Mouse (Mus musculus) forebrain, postnatal 0 days (tissue): ENCODE measurements at regions not wholly inside any gene's neighbourhood (a gene's known extent, or its start where the extent isn't known, plus 50 kb on each side); places are given as distances from the start of the nearest gene placed in this dataset.

Experiments
- ATAC-seq: fragments of 200-750 bp; cut with Nextera tagmentation; 2 replicates; pipeline ENCODE4 v1.8.0; 2017; ENCODE audit warnings: mild to moderate bottlenecking, moderate library complexity
- DNase-seq: peaks from one replicate; pipeline ENCODE4 v3.0.0-alpha.2; 2015
- H3K27ac ChIP-seq: fragments of 300-500 bp; sonication (generic); 2 replicates; pipeline ENCODE4 v1.5.1; 2014; ENCODE audit warnings: low read depth, mild to moderate bottlenecking, antibody characterized with exemption, low read length, moderate library complexity, mixed read lengths
- H3K27me3 ChIP-seq: fragments of 300-500 bp; sonication (generic); 2 replicates; pipeline ENCODE4 v1.6.1; 2014; ENCODE audit warnings: mild to moderate bottlenecking, low read length, mixed read lengths; ENCODE audit not compliant: insufficient read depth
- H3K36me3 ChIP-seq: fragments of 300-500 bp; sonication (generic); 2 replicates; pipeline ENCODE4 v1.6.1; 2014; ENCODE audit warnings: mild to moderate bottlenecking, moderate library complexity; ENCODE audit not compliant: insufficient read depth
- H3K4me1 ChIP-seq: fragments of 300-500 bp; sonication (generic); 2 replicates; pipeline ENCODE4 v1.6.1; 2014; ENCODE audit warnings: antibody characterized with exemption; ENCODE audit not compliant: insufficient read depth
- H3K4me2 ChIP-seq: fragments of 300-500 bp; sonication (generic); 2 replicates; pipeline ENCODE4 v1.6.1; 2014; ENCODE audit warnings: low read depth, mild to moderate bottlenecking, moderate library complexity
- H3K4me3 ChIP-seq: fragments of 300-500 bp; sonication (generic); 2 replicates; pipeline ENCODE4 v1.5.1; 2014; ENCODE audit warnings: low read depth, low read length, mixed read lengths
- H3K9ac ChIP-seq: fragments of 300-500 bp; sonication (generic); 2 replicates; pipeline ENCODE4 v1.6.1; 2014; ENCODE audit warnings: mild to moderate bottlenecking
- H3K9me3 ChIP-seq: fragments of 300-500 bp; sonication (generic); 2 replicates; pipeline ENCODE4 v1.6.1; 2016; ENCODE audit warnings: low read length
- CTCF ChIP-seq: sonication (generic); IDR thresholded peaks from 2 replicates; pipeline ENCODE4 v1.5.1; 2016; ENCODE audit warnings: antibody characterized with exemption, control low read depth, low read depth
- WGBS: fragments of 180-500 bp; shearing (Covaris S2); extraction: QIAGEN DNeasy Blood & Tissue Kit; methylation state at CpG from one replicate; pipeline ENCODE4 v1.1.7; 2014; 5-methylcytosine and 5-hydroxymethylcytosine counted together

GRCm38 (mm10) chr16:70868241-70868640 lies 554.5 kb downstream of the Gbe1 start:
- no peak overlapping the region for H3K4me2 ChIP-seq
- H3K9ac ChIP-seq = no peak overlapping the region
- WGBS = 31% methylated on average over 2 of the region's 2 CpGs
- peak; percentile 70 for TF ChIP-seq CTCF
- ATAC-seq (no peak; the same call in 1 of the 2 replicates), DNase-seq (peak; percentile 83)
- H3K4me3 ChIP-seq = no peak overlapping the region
- H3K27me3 ChIP-seq = no peaks in the 10 kb centered on the region
- H3K27ac ChIP-seq = no peak overlapping the region
- no peaks in the 10 kb centered on the region for H3K9me3 ChIP-seq
- H3K36me3 ChIP-seq = no peaks in the 10 kb centered on the region
- no peaks in the 10 kb centered on the region for H3K4me1 ChIP-seq

- H3K4me3 ChIP-seq = no peak overlapping the region
- no peaks in the 10 kb centered on the region for H3K4me1 ChIP-seq
- DNase-seq (peak; percentile 26), ATAC-seq (0 out of 2 replicates have a peak, but pooled peaks have one; percentile 16)
- H3K9ac ChIP-seq = no peak overlapping the region
- no peaks in the 10 kb centered on the region for H3K36me3 ChIP-seq
- 33% methylated on average over 4 of the region's 4 CpGs for WGBS
- no peak for TF ChIP-seq CTCF
- H3K27me3 ChIP-seq = no peaks in the 10 kb centered on the region
- no peak overlapping the region for H3K27ac ChIP-seq
- no peak overlapping the region for H3K4me2 ChIP-seq
- H3K9me3 ChIP-seq = no peaks in the 10 kb centered on the region
These were observed 555.5 kb downstream of the Gbe1 start for GRCm38 (mm10) chr16:70869205-70869604.

- DNase-seq (no peak), ATAC-seq (no peak)
- no peaks in the 10 kb centered on the region for H3K36me3 ChIP-seq
- no peak overlapping the region for H3K4me2 ChIP-seq
- no peaks in the 10 kb centered on the region for H3K9me3 ChIP-seq
- no peak overlapping the region for H3K27ac ChIP-seq
- no peaks in the 10 kb centered on the region for H3K4me1 ChIP-seq
- no peak for TF ChIP-seq CTCF
- no peak overlapping the region for H3K4me3 ChIP-seq
- 49% methylated on average over 2 of the region's 2 CpGs for WGBS
- no peaks in the 10 kb centered on the region for H3K27me3 ChIP-seq
- H3K9ac ChIP-seq = no peak overlapping the region
These were observed 560.3 kb downstream of the Gbe1 start for GRCm38 (mm10) chr16:70874080-70874479.

GRCm38 (mm10) chr16:70880678-70881077 lies 566.9 kb downstream of the Gbe1 start:
- H3K4me3 ChIP-seq = no peak overlapping the region
- no peaks in the 10 kb centered on the region for H3K36me3 ChIP-seq
- H3K4me2 ChIP-seq = peak overlapping the region; percentile 27
- ATAC-seq (peak; percentile 57), DNase-seq (peak; percentile 67)
- peak overlapping the region; percentile 60 for H3K27ac ChIP-seq
- 11% methylated on average over 2 of the region's 2 CpGs for WGBS
- H3K27me3 ChIP-seq = no peaks in the 10 kb centered on the region
- H3K9me3 ChIP-seq = no peaks in the 10 kb centered on the region
- no peak for TF ChIP-seq CTCF
- H3K9ac ChIP-seq = 0 out of 2 replicates have a peak overlapping the region, but pooled peaks have one; percentile 40
- H3K4me1 ChIP-seq = no peaks in the 10 kb centered on the region

GRCm38 (mm10) chr16:70881098-70881850 lies 567.5 kb downstream of the Gbe1 start:
- no peaks in the 10 kb centered on the region for H3K4me1 ChIP-seq
- peak overlapping the region; percentile 27 for H3K4me2 ChIP-seq
- TF ChIP-seq CTCF = no peak; the same call in 1 of the 2 replicates
- ATAC-seq = peak; percentile 81
- H3K27me3 ChIP-seq = no peaks in the 10 kb centered on the region
- no peaks in the 10 kb centered on the region for H3K9me3 ChIP-seq
- peak overlapping the region; percentile 60 for H3K27ac ChIP-seq
- 37% methylated on average over 14 of the region's 14 CpGs for WGBS
- H3K4me3 ChIP-seq = no peak overlapping the region
- no peaks in the 10 kb centered on the region for H3K36me3 ChIP-seq
- peak; percentile 67 for DNase-seq
- peak overlapping the region; percentile 40; the same call in 1 of the 2 replicates for H3K9ac ChIP-seq

GRCm38 (mm10) chr16:70900085-70900484 lies 586.3 kb downstream of the Gbe1 start:
- H3K4me1 ChIP-seq = no peaks in the 10 kb centered on the region
- no peaks in the 10 kb centered on the region for H3K27me3 ChIP-seq
- DNase-seq = no peak
- no peak overlapping the region for H3K4me2 ChIP-seq
- no peak for ATAC-seq
- TF ChIP-seq CTCF = no peak
- no peak overlapping the region for H3K4me3 ChIP-seq
- WGBS = 70% methylated on average over 5 of the region's 5 CpGs
- H3K36me3 ChIP-seq = no peaks in the 10 kb centered on the region
- no peak overlapping the region for H3K27ac ChIP-seq
- no peaks in the 10 kb centered on the region for H3K9me3 ChIP-seq
- no peak overlapping the region for H3K9ac ChIP-seq

- ATAC-seq = no peak
- Histone ChIP-seq H3K4me1 (no peaks in the 10 kb centered on the region), H3K4me3 (no peak overlapping the region), H3K27me3 (no peaks in the 10 kb centered on the region), H3K27ac (no peak overlapping the region), H3K4me2 (no peak overlapping the region), H3K9ac (no peak overlapping the region), H3K9me3 (no peaks in the 10 kb centered on the region), H3K36me3 (no peaks in the 10 kb centered on the region)
- no peak for TF ChIP-seq CTCF
- DNase-seq = no peak
These were observed 606.3 kb downstream of the Gbe1 start for GRCm38 (mm10) chr16:70920047-70920446.
